Mouse (Mus musculus) hindlimb bud, embryonic 11.5 days (tissue): ENCODE measurements around the gene B020004J07Rik.
"Not testable (repeated sequence)": the region's sequence is repeated elsewhere in the genome, so short reads cannot be mapped to it uniquely, and the experiment has no call there.

Source experiments
- DNase-seq: peaks from one replicate; pipeline ENCODE4 v3.0.0-alpha.2; 2012; ENCODE audit warnings: low read depth, low spot score; ENCODE audit errors: extremely low spot score

Gene B020004J07Rik

DNA sequence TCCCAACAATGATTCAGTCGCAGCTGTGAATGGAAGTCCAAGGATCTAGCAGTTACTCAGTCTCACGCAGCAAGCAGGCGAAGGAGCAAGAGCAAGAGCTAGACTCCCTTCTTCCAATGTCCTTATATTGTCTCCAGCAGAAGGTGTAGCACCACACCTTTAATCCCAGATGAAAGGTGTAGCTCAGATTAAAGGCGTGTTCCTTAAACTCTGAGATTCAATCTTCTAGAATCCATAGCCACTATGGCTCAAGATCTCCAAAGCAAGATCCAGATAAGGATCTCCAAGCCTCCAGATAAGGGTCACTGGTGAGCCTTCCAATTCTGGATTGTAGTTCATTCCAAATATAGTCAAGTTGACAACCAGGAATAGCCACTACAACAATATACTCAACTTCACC, at the start of gene B020004J07Rik:
Gene B020004J07Rik (minus strand): TSS at position 101 of the 400 bp plus-strand sequence.
- not testable (repeated sequence) for DNase-seq

DNA sequence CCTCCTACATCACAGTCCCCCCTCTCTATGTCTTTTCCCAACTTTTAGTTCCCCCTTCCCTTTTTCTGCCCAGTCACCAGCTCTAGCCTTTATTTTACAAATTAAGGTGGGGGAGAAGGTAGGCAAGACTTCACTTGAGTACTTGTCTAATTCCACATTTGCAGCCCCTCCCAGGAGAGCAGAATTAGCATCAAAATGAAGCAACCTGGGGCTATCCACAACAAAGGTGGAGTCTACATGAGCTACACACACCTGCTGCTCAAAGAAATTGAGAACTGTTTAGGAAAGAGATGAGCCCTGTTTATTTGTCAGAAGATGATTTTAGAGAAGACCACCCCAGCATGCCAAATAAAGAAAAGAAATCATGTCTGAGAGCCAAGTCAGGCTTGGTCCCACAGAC, 45.6 kb upstream of the B020004J07Rik start:
- DNase-seq, result no peak

DNA sequence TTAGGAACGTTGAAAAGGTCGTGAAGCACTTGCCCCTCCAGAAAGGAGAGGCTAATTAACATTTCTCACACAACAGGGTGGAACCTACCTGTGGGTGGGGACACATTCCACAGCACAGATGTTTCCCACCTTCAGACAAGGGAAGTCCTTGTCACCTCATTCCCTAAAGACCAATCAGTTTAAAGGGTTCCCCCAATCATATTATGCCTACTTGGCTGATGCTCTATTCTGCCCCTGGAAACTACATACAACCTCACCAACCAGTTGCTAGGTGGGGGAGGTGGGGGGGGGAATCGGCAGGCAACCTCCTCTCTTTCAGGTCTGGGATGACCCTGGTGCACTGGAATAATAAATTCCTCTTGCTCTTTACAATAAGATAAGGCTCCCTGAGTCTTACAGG, 39.8 kb upstream of the B020004J07Rik start:
- DNase-seq, result no peak

- not testable (repeated sequence) for DNase-seq
Observed at GRCm38 (mm10) chr4:101875687-101876086, 31.9 kb upstream of the B020004J07Rik start.

DNA sequence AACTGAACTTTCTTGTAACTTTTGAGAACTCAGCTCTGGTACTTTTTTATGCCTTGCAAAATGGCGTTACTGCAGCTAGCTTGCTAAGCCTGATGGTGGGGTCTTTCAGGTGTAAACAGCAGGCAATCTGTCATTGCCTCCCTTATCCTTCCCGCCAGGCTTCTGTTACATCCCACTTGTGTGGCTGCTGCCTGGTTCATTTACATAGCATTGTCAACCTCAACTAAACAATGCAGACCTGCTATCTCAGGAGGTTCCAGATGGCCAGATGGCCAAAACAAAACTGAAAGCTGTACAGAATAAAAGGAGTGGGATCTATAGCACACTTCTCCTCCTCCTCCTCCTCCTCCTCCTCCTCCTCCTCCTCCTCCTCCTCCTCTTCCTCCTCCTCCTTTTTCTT, 28.2 kb upstream of the B020004J07Rik start:
- DNase-seq, result not testable (repeated sequence)

GRCm38 (mm10) chr4:101862289-101862688, 18.5 kb upstream of the B020004J07Rik start:
- no peak for DNase-seq

DNA sequence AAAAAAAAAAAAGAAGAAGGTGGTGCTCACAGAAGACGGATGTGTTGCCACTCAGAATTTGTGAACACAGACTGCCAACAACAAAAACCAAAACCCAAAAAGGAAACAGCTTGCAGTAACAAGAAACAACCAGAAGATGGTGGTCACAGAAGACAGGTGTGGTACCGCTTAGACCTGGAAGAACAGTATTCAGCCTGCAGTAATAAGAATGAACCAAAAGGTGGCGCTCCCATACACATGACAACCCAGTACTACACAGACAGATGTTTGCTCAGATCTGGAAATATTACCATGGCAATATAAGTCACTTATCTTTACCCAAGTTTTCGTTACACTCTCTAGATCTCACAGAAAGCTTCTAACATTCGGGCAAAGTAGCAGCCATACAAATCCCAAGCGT, 17.1 kb upstream of the B020004J07Rik start:
- peak; percentile 20 for DNase-seq

GRCm38 (mm10) chr4:101850908-101851307, 7.1 kb upstream of the B020004J07Rik start:
- no peak for DNase-seq
